Mouse (Mus musculus) embryonic facial prominence, embryonic 12.5 days (tissue): Measurements from ENCODE around the gene Fam168a. TPM values are rescaled to one million over a fixed set of nuclear protein-coding genes. Genes with fewer than 3 reads are reported as not detected.
A peak's percentile ranks its signal among the peaks of the same experiment; 100 is the strongest.

Source experiments
- ATAC-seq: fragments of 200-750 bp; cut with Nextera tagmentation; 2 replicates; pipeline ENCODE4 v1.8.0; 2017; ENCODE audit not compliant: insufficient number of reproducible peaks, insufficient read depth, low FRiP score, low TSS enrichment
- H3K27ac ChIP-seq: fragments of 300-500 bp; sonication (generic); 2 replicates; pipeline ENCODE4 v1.5.1; 2016; ENCODE audit warnings: mild to moderate bottlenecking
- H3K27me3 ChIP-seq: fragments of 300-500 bp; sonication (generic); 2 replicates; pipeline ENCODE4 v1.6.1; 2016; ENCODE audit warnings: mild to moderate bottlenecking, moderate library complexity
- H3K36me3 ChIP-seq: fragments of 300-500 bp; sonication (generic); 2 replicates; pipeline ENCODE4 v1.6.1; 2016; ENCODE audit warnings: mild to moderate bottlenecking
- H3K4me1 ChIP-seq: fragments of 300-500 bp; sonication (generic); 2 replicates; pipeline ENCODE4 v1.6.1; 2016
- H3K4me2 ChIP-seq: fragments of 300-500 bp; sonication (generic); replicated peaks from 2 replicates; pipeline ENCODE4 v1.6.1; 2016; ENCODE audit warnings: mild to moderate bottlenecking, moderate library complexity
- H3K4me3 ChIP-seq: fragments of 300-500 bp; sonication (generic); 2 replicates; pipeline ENCODE4 v1.5.1; 2016; ENCODE audit warnings: mild to moderate bottlenecking
- H3K9ac ChIP-seq: fragments of 300-500 bp; sonication (generic); 2 replicates; pipeline ENCODE4 v1.6.1; 2016; ENCODE audit warnings: mild to moderate bottlenecking, moderate library complexity
- H3K9me3 ChIP-seq: fragments of 300-500 bp; sonication (generic); 2 replicates; pipeline ENCODE4 v1.6.1; 2016; ENCODE audit warnings: mild to moderate bottlenecking, moderate library complexity
- WGBS: fragments of 180-500 bp; shearing (Covaris S2); methylation state at CpG from one replicate; pipeline ENCODE4 v1.1.7; 2016; 5-methylcytosine and 5-hydroxymethylcytosine counted together
- polyA plus RNA-seq: library from polyadenylated mRNA; unstranded; fragments of >200 nt; fragmentation: Nextera tagmentation; extraction: Ambion mirVana; gene quantifications from 2 replicates; pipeline ENCODE4 v1.2.1, GENCODE M21; 2016

Fam168a gene
- polyA plus RNA-seq, 1 experiment from 2014 or later: 51.8 TPM

DNA sequence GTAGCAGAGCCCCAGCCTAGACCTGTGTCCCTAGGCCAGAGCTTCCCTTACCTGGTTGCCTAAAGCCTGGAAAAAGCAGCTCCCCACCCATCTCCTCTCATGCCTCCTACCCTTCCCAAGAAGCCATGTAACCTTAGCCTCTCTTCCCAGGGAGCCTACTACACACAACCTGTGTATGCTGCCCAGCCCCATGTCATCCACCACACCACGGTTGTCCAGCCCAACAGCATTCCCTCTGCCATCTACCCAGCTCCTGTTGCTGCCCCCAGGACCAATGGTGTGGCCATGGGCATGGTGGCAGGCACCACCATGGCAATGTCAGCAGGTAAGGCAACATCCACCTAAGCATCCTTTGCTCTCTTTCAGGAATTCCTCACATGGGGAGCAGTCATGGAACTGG, 127.4 kb downstream of the Fam168a start:
- ATAC-seq: no peak
- no peak overlapping the region for H3K9ac ChIP-seq
- no peak overlapping the region for H3K4me3 ChIP-seq
- no peaks in the 10 kb centered on the region for H3K27me3 ChIP-seq
- H3K9me3 ChIP-seq: no peaks in the 10 kb centered on the region
- H3K27ac ChIP-seq: no peak overlapping the region
- H3K36me3 ChIP-seq: peaks cover 48% of the 10 kb centered on the region
- H3K4me2 ChIP-seq: no peak overlapping the region
- H3K4me1 ChIP-seq: no peaks in the 10 kb centered on the region
- 86% methylated on average over 1 of the region's 1 CpGs for whole genome bisulfite sequencing

DNA sequence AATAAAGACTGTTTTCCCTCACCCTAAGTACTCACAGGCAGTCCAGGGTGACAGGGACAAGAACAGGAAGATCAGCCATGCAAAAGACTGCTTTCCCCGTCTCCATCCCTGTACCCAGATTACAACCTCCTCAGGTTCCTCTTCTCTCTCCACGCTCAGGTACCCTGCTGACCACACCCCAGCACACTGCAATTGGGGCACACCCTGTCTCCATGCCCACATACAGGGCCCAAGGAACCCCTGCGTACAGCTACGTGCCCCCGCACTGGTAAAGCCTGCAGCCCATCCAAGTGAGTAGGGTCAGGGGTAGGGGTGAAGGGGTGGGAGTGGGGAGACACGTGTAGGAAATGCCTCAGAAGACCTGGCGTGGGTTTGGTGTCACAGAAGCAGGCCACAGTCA, 128.7 kb downstream of the Fam168a start:
- Histone ChIP-seq H3K27me3 (no peaks in the 10 kb centered on the region), H3K4me2 (no peak overlapping the region), H3K4me1 (no peaks in the 10 kb centered on the region), H3K4me3 (no peak overlapping the region), H3K36me3 (peaks cover 48% of the 10 kb centered on the region), H3K9me3 (no peaks in the 10 kb centered on the region), H3K9ac (no peak overlapping the region), H3K27ac (no peak overlapping the region)
- ATAC-seq: no peak
- WGBS: 92% methylated on average over 7 of the region's 7 CpGs

DNA sequence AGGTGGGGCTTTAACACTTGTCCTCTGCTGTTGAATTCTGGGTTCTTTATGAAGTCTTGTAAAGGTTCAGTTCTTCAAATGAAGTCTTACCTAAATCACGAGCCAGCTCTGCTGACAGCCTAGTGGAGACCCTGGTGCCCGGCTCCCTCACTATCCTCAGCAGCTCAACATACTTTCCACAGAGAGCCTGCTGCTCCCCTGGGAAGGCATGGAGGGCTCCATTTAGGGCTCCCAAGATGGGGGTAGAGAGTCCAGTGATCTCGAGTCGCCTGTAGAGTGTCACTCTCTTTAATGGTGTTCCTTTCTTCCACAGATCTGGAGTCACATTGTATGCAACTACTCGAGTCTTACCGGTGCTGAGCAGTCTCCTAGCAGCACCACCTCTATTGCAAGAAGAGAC, 129.3 kb downstream of the Fam168a start:
- Histone ChIP-seq H3K36me3 (peaks cover 48% of the 10 kb centered on the region), H3K27ac (no peak overlapping the region)
- ATAC-seq: no peak

DNA sequence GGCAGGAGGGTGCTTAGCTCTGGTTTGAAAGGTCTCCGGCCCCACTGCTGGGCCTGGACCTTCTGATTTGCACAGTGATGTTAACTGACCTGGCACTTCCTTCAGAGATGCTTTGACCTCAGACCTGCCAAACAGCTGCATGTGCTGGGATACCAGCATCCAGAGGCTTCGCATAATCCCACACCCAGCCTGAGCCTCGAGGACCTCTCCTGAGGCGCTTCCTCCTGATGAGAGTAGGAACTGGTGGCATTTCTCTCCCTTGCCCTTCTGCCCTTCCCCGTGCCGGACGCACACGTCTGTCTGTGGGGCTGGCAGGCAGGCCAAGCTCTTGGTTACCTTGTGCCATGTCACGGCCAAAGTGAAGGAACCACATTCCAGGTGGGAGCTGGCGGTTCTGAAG, 130.2 kb downstream of the Fam168a start:
- H3K9ac ChIP-seq: no peak overlapping the region

More for the DNA sequence above, 129.3 kb downstream of the Fam168a start:
- no peaks in the 10 kb centered on the region for H3K4me1 ChIP-seq
- no peak overlapping the region for H3K4me2 ChIP-seq
- H3K9ac ChIP-seq: no peak overlapping the region
- no peaks in the 10 kb centered on the region for H3K27me3 ChIP-seq
- WGBS: 87% methylated on average over 6 of the region's 6 CpGs
- H3K9me3 ChIP-seq: no peaks in the 10 kb centered on the region
- H3K4me3 ChIP-seq: no peak overlapping the region

DNA sequence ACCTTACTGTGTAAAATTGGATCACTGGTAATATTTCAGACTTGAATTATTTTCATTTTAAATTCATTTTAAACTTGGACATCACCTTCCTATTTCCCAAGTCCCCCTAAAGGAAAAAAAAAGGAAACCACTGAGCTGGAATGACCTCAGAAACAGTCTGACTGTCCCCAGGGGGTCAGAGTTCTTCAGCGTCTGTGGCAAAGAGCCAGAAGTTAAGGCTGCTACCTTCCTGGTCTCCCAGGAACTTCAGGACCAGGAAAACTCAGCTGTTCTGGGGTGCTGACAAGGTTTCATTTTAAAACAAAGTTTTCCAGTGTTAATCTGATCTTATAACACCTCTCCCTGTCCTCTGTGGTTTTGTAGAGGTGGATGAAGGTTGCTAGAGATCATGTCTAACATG, 131.3 kb downstream of the Fam168a start:
- H3K4me2 ChIP-seq: no peak overlapping the region
- no peak overlapping the region for H3K27ac ChIP-seq
- H3K36me3 ChIP-seq: peaks cover 46% of the 10 kb centered on the region
- H3K27me3 ChIP-seq: no peaks in the 10 kb centered on the region
- H3K9ac ChIP-seq: no peak overlapping the region
- H3K9me3 ChIP-seq: no peaks in the 10 kb centered on the region
- ATAC-seq: no peak
- WGBS: 61% methylated on average over 1 of the region's 1 CpGs
- no peak overlapping the region for H3K4me3 ChIP-seq
- H3K4me1 ChIP-seq: no peaks in the 10 kb centered on the region

More for the DNA sequence above, 130.2 kb downstream of the Fam168a start:
- no peaks in the 10 kb centered on the region for H3K4me1 ChIP-seq
- ATAC-seq: no peak
- no peak overlapping the region for H3K4me3 ChIP-seq
- H3K27ac ChIP-seq: no peak overlapping the region
- WGBS: 90% methylated on average over 10 of the region's 10 CpGs
- no peaks in the 10 kb centered on the region for H3K27me3 ChIP-seq
- no peaks in the 10 kb centered on the region for H3K9me3 ChIP-seq
- peaks cover 48% of the 10 kb centered on the region for H3K36me3 ChIP-seq
- H3K4me2 ChIP-seq: no peak overlapping the region

DNA sequence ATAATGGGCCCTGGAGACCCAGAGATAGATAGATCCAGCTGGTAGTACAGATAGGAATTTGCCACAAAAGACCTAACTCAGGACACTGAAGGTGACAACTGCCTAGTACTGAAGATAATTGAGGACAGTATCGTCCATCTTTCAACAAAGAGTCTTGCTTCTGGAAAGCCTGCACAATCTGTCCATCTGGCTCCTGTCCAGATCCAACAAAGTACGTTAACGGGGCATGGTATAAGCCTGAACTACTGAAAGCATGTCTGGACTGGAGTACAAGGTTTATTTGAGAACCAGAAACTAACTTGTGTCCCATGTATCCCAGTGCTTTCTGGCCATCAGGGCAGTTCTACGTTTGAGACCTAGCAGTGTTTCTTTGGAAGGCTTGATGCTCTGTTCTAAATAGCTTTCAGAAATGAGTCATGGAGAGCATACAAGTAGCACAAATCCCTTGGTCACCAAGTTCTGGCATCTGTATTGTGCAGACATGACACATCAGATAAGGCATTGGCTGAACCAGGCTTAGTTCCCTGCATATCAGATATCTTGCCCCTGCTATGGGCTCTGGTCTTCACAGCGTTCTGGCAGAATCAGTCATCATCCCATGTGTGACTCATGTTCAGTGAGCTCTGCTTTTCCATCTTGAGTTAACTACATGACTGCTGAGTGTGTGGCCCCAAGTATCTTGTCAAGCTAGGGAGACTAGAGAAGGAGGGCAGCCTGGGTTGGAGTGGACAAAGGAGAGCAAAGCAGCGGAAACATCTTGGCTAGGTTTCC, 133.4 kb downstream of the Fam168a start:
- no peak for ATAC-seq
- Histone ChIP-seq H3K9ac (no peak overlapping the region), H3K27me3 (no peaks in the 10 kb centered on the region), H3K4me3 (no peak overlapping the region), H3K4me1 (no peaks in the 10 kb centered on the region), H3K9me3 (no peaks in the 10 kb centered on the region), H3K36me3 (peaks cover 31% of the 10 kb centered on the region), H3K27ac (no peak overlapping the region), H3K4me2 (no peak overlapping the region)
- 86% methylated on average over 6 of the region's 6 CpGs for WGBS

DNA sequence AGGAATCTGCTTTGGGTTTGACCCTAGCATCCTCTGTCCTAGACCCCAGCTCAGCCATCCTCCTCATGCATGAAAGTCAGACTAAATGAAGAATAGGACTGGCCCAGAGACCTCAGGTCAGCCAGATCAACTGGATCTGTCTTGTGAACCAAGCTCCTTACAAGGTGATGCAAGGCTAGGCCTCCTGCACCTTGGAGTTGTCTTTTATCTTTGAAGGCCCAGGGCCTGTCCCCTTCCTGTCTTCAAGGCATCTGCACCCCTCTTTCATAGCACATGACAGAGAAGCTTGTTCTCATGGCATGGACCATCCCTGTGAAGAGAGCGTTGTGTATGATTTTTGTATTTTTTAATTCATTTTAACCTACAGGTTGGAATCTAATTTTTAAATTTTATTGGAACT, 134.5 kb downstream of the Fam168a start:
- ATAC-seq: no peak
- Histone ChIP-seq H3K36me3 (peaks cover 20% of the 10 kb centered on the region), H3K4me1 (peaks cover 8% of the 10 kb centered on the region; the same call in 1 of the 2 replicates), H3K27me3 (no peaks in the 10 kb centered on the region), H3K9ac (no peak overlapping the region), H3K27ac (no peak overlapping the region), H3K9me3 (no peaks in the 10 kb centered on the region), H3K4me2 (no peak overlapping the region), H3K4me3 (no peak overlapping the region)
- WGBS: 98% methylated on average over 1 of the region's 1 CpGs

DNA sequence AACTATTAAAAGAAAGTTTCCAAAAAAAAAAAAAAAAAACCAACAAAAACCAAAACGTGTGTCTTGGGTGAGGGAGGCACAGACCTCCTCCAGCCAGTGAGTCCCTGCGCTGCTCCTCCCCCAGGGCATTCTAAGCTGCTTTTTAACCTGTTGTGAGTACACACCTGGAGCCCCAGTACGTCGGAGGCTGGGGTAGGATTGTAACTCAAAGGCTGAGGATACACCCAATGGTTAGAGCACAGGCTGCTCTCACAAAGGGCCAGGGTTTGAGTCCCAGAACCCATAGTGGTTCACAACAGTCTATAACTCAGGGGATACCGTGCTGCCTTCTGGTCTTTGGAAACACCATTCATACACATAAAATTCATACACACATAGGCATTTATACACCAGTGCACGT, 135.2 kb downstream of the Fam168a start:
- H3K4me2 ChIP-seq: no peak overlapping the region

DNA sequence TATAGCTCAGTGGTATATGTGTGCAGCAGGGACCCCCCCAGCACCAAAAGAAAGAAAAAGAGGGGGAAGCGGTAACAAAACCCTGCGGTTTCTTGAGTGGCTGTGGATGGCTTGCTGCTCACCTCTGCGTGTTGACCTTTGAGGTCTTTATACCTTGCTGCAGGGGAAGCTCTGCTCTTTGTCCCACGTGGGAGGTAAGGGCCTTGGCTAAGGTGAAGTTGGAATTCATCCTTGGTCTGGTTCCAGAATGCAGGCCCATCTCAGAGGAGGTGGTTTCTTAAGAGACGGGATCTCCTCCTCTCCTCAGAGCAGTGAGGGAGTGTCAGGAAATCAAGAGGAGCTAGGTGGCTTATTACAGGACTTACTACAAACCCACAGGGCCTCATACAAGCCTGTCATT, 135.7 kb downstream of the Fam168a start:
- no peak overlapping the region for H3K4me2 ChIP-seq
- H3K9ac ChIP-seq: no peak overlapping the region
- H3K4me3 ChIP-seq: no peak overlapping the region
- no peaks in the 10 kb centered on the region for H3K9me3 ChIP-seq
- 92% methylated on average over 5 of the region's 5 CpGs for WGBS
- H3K27ac ChIP-seq: no peak overlapping the region
- H3K27me3 ChIP-seq: no peaks in the 10 kb centered on the region
- peaks cover 8% of the 10 kb centered on the region for H3K36me3 ChIP-seq
- peaks cover 8% of the 10 kb centered on the region; the same call in 1 of the 2 replicates for H3K4me1 ChIP-seq
- ATAC-seq: no peak

More for the DNA sequence above, 135.2 kb downstream of the Fam168a start:
- Histone ChIP-seq H3K9ac (no peak overlapping the region), H3K9me3 (no peaks in the 10 kb centered on the region), H3K27ac (no peak overlapping the region), H3K4me1 (peaks cover 8% of the 10 kb centered on the region; the same call in 1 of the 2 replicates), H3K27me3 (no peaks in the 10 kb centered on the region), H3K36me3 (peaks cover 13% of the 10 kb centered on the region), H3K4me3 (no peak overlapping the region)
- ATAC-seq: no peak
- 82% methylated on average over 6 of the region's 6 CpGs for WGBS

DNA sequence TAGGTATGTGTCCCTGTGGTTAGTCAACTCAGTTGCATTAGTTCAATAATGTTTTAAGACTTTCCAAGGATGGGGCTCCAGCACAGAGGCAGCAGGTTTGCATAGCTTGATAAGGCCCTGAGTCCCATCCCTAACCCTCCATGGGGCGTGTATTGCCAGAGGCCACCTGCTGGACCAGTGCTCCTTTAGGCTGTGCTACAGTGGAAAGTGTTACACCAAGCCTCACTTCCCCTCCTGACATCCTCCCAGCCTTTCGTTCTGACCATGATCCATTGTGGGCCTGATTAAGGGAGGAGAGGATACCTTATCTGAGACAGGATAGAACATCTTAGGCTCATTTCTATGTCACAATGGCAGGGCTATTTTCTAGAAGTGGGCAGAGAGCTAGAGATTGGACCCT, 137.4 kb downstream of the Fam168a start:
- Histone ChIP-seq H3K27ac (no peak overlapping the region), H3K4me1 (peaks cover 8% of the 10 kb centered on the region; the same call in 1 of the 2 replicates), H3K4me2 (no peak overlapping the region), H3K27me3 (no peaks in the 10 kb centered on the region), H3K36me3 (no peaks in the 10 kb centered on the region; the same call in 1 of the 2 replicates), H3K9ac (no peak overlapping the region), H3K9me3 (no peaks in the 10 kb centered on the region), H3K4me3 (no peak overlapping the region)
- 92% methylated on average over 2 of the region's 2 CpGs for WGBS
- no peak for ATAC-seq

DNA sequence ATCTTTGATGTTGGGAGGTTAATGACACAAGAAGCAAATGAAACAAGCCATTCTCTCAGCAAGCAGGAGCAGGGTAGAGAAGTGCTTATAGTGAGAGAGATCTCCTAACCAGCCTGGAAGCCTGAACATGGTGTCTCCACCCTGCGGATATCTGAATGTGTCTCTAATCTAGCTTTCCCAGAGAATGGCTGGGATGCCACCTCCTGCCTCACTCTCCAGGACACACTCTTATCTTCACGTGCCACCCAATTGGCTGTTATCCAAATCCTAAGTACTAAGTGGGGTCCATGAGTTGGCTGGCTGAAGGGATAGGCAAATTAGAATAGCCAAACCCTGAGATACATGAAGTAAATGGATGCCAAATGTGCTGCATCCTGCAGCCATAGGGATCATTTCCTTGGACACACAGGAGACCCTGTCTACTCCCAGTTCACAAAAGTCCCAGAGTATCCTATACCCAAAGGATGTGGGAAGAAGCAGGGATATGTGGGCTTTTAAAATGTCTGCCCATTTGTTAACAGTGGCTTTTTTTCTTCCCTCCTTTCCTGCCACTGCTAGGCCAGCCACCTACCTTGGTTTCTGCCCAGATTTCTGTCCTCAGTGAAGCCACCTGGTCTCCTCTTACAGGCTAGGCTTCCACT, 138.1 kb downstream of the Fam168a start:
- no peak overlapping the region for H3K27ac ChIP-seq
- no peaks in the 10 kb centered on the region for H3K9me3 ChIP-seq
- no peak overlapping the region for H3K4me2 ChIP-seq
- peaks cover 8% of the 10 kb centered on the region; the same call in 1 of the 2 replicates for H3K4me1 ChIP-seq
- no peak overlapping the region for H3K4me3 ChIP-seq
- 80% methylated on average over 2 of the region's 2 CpGs for WGBS
- H3K27me3 ChIP-seq: no peaks in the 10 kb centered on the region
- H3K36me3 ChIP-seq: no peaks in the 10 kb centered on the region; the same call in 1 of the 2 replicates
- ATAC-seq: no peak
- H3K9ac ChIP-seq: no peak overlapping the region

DNA sequence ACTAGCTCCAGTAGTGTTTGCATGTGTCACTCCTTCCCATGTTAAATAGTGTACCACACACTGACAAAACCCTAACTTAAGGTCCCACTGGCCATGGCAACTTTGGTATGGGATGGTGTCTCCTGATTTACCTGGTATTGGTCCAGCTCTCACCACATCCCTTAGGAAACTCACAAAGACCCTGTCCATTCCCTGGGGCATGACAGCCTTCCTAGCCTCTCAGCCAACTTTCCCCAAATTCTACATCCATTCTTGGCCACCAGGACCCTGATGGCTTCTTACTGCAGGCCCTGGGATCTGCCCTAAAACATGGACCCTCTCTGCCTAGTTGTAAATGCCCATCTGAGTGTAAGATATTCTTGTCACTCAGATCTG, 138.6 kb downstream of the Fam168a start:
- Histone ChIP-seq H3K27ac (0 out of 2 replicates have a peak overlapping the region, but pooled peaks have one; percentile 36), H3K4me1 (peaks cover 8% of the 10 kb centered on the region; the same call in 1 of the 2 replicates), H3K4me3 (no peak overlapping the region), H3K9me3 (no peaks in the 10 kb centered on the region), H3K27me3 (no peaks in the 10 kb centered on the region), H3K36me3 (no peaks in the 10 kb centered on the region; the same call in 1 of the 2 replicates), H3K4me2 (no peak overlapping the region), H3K9ac (no peak overlapping the region)
- ATAC-seq: no peak
